Mouse (Mus musculus): Measurements from ENCODE around the gene Clec4f.

- TF ChIP-seq CTCF (conservative IDR thresholded peaks at IDR 0.05 in 1 of 2, IDR thresholded peaks at IDR 0.05 in 1 of 2; ENCODE audit: low read depth in 2 of 2, low read length in 2 of 2) (peak in 1 of 2 experiments; percentile 70; a peak in 2 of 4 replicates), ELF1 (IDR thresholded peaks at IDR 0.05; ENCODE audit: low read depth, low read length) (no peak), TBP (conservative IDR thresholded peaks at IDR 0.05; ENCODE audit: low read depth, low read length) (no peak), MAFK (IDR thresholded peaks at IDR 0.05; ENCODE audit: insufficient replicate concordance, low read length) (no peak), GABPA (IDR thresholded peaks at IDR 0.05; ENCODE audit: insufficient replicate concordance, low read depth, low read length) (no peak), EP300 (IDR thresholded peaks at IDR 0.05; ENCODE audit: low read length) (no peak), POLR2AphosphoS2 (IDR thresholded peaks at IDR 0.05; ENCODE audit: low read depth, low read length) (no peak), USF1 (IDR thresholded peaks at IDR 0.05; ENCODE audit: low read depth, low read length) (no peak), POLR2A (IDR thresholded peaks at IDR 0.05; ENCODE audit: low read depth, low read length) (no peak), ZC3H11A (IDR thresholded peaks at IDR 0.05; ENCODE audit: low read depth, low read length) (no peak), MAX (IDR thresholded peaks at IDR 0.05; ENCODE audit: low read length) (no peak)
Observed at GRCm38 (mm10) chr6:83616512-83616911, 39.5 kb downstream of the Clec4f start.
